Mouse (Mus musculus): ENCODE results near the gene Rbm4b. TPM values are rescaled to one million over a fixed set of nuclear protein-coding genes. Genes with fewer than 3 reads are reported as not detected.
"Not testable (repeated sequence)": the region's sequence is repeated elsewhere in the genome, so short reads cannot be mapped to it uniquely, and the experiment has no call there.

Gene Rbm4b
- total RNA-seq, 4 experiments from 2014 or later = 15.0 to 17.9 (median 16.4) TPM

DNA sequence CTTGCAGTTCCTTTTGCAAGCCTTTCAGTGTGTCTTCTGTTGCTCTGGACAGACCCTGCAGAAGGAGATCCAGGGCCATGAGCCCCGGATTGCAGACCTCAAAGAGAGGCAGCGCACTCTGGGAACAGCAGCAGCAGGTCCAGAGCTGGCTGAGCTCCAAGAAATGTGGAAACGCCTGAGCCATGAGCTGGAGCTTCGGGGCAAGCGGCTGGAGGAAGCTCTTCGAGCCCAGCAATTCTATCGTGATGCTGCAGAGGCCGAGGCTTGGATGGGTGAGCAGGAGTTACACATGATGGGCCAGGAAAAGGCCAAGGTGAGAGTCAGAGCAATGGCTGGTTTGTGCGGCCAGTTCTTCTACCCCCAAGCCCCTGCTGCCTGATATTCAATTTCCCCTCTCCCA is 11.2 kb upstream of the Rbm4b start:
- no peak for DNase-seq (ENCODE audit: low spot score in 2 of 2)

DNA sequence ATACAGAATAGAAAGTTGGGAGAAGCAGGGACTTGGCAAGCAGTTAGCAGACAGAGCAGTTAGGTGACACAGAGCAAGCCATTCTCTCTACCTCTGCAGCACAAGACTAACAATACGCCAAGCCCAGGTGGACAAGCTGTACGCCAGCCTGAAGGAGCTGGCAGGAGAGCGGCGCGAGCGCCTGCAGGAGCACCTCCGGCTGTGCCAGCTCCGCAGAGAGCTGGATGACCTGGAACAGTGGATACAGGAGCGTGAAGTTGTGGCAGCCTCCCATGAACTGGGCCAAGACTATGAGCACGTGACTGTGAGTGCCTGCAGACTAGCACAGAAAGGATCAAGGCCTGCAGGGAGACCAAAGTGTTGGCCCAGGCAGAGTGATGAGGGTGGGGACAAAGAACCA is 10.6 kb upstream of the Rbm4b start:
- DNase-seq (ENCODE audit: low spot score in 2 of 2) = no peak

DNA sequence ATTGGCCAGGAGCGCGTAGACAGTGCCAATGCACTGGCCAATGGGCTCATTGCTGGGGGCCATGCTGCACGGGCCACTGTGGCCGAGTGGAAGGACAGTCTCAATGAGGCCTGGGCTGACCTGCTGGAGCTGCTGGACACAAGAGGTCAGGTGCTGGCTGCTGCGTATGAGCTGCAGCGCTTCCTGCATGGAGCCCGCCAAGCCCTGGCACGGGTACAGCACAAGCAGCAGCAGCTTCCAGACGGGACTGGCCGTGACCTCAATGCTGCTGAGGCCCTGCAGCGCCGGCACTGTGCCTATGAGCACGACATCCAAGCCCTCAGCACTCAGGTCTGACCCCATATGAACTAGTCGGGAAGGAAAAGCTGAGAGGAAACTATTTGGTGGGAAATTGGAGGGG is 9.7 kb upstream of the Rbm4b start:
- no peak for DNase-seq (ENCODE audit: low spot score in 2 of 2)

DNA sequence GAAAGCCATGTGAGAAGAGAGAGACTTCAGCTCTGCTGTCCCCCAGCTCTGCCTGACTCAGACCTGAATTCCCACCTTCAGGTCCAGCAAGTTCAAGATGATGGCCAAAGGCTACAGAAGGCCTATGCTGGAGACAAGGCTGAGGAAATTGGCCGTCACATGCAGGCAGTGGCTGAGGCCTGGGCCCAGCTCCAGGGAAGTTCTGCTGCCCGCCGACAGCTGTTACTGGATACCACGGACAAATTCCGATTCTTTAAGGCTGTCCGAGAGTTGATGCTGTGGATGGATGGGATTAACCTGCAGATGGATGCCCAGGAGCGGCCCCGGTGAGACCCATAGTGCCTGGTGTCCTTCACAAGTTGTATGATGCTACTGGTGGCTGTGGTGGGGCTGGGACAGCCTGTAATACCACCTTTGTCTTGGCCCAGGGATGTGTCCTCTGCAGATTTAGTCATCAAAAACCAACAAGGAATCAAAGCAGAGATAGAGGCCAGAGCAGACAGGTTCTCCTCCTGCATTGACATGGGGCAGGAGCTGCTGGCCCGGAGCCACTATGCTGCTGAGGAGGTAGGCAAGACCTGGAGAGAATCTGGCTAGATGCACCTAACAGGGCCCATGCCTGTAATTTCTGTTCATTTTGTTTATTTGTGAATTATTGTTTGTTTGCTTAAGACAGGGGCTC is 8.5 kb upstream of the Rbm4b start:
- no peak for DNase-seq (ENCODE audit: low spot score in 2 of 2)

DNA sequence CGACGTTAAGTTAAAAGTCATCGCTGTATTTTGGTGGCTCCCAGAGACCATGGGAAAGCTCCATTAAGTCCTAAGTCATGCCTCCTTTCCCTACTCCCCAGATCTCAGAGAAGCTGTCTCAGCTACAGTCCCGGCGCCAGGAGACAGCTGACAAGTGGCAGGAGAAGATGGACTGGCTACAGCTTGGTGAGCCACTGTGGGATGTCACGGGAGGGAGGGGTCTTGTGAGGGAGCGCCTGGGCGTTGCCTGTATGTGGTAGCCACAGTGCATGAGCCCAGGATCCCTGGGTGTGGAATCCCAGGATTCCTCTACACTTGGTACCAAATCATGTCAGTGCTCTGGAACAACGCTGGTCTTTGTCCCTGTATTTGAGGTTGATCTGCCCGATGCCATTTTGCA is 7.8 kb upstream of the Rbm4b start:
- no peak for DNase-seq (ENCODE audit: low spot score in 2 of 2)

DNA sequence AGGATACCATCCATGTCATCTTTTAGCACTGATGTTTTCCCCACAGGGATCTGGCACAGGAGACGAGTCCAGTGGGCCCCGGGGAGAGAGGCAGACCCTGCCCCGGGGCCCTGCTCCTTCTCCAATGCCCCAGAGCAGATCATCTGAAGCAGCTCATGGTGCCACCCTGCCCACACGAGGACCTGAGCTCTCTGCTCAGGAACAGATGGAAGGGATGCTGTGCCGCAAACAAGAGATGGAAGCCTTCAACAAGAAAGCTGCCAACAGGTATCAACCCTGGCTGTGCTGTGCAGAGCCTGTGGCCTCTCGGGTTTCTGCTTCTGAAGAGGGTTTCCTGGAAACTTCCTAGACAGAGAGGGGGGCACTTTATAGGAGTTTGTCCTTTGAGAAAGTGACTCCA is 6.3 kb upstream of the Rbm4b start:
- no peak for DNase-seq (ENCODE audit: low spot score in 2 of 2)

DNA sequence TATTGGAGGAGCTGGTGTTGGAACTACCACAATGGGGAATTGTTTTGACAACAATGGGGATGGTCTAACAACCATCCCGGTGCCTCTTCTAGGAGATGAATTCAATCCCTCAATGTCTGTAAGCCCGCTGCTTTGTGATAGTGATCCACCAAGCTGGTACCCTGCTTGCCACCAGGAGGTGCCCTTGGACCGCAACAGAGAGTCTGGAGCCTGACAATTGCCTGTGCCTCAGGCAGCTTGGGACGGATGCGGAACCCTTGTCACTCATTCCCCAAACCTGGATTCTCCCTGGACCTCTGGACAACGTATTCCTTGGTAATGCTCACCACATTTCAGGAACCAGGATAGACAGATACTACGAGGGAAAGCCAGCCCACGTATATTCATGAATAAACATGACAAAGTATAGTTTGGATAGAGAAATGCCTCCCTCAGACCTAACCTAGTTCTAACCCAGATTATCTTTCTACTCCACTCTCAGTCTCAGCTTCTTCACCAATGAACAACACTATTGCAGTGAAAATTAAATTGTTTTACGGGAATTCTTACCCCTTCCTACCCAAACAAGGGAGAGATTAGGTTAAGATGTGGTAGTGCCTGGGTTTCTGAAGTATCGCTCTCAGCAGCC is 618 bp upstream of the Rbm4b start:
- peak; percentile 80 to 84 for DNase-seq (ENCODE audit: low spot score in 2 of 2)

DNA sequence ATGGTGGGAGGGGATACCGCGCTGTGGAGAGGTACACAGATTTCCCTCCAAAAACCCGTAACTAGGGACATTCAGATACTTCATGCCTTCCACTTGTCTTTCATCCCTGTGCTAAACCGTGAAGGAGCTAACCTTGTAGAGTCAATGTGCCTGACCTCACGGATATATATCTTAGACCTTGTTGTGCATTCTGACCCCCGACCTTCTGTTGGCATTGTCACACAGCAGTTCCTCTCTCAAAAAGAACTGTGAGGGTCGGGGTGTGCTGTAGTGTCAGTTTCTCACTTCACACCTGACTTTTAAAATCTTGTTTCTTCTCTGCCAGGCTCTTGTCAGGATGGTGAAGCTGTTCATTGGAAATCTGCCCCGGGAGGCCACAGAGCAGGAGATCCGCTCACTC is 624 bp downstream of the Rbm4b start:
- DNase-seq (ENCODE audit: low spot score in 2 of 2) = no peak

DNA sequence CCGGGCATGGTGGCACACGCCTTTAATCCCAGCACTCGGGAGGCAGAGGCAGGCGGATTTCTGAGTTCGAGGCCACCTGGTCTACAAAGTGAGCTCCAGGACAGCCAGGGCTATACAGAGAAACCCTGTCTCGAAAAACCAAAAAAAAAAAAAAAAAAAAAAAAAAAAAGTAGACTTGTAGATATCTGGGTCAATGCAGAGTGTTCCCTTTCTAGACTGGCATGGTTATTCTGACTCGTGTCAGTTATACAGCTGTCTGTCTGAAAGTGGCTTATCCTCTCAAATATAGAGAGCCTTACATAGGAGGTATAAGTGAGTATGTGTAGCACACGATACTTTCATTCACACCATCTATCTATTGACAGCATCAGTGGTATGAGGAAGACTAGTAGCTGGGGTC is 4.2 kb downstream of the Rbm4b start:
- not testable (repeated sequence) for DNase-seq (ENCODE audit: low spot score in 2 of 2)

DNA sequence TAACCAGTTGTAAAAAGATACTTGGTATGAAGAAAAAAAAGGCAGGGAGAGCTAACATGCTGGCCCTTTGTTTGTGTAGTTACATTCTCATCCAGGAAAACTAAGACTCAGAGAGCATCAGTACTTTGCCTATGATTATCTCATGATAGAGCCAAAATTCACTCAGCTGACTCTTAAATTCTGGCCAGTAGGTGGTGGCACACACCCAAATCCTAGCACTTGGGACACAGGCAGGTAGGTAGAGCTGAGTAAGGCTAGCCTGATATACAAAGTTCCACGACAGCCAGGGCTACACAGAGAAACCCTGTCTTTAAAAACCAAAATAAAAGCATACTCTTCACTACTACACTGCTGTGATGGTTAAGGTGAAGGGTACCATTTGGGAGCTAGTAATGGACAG is 6.6 kb downstream of the Rbm4b start:
- no peak for DNase-seq (ENCODE audit: low spot score in 2 of 2)

DNA sequence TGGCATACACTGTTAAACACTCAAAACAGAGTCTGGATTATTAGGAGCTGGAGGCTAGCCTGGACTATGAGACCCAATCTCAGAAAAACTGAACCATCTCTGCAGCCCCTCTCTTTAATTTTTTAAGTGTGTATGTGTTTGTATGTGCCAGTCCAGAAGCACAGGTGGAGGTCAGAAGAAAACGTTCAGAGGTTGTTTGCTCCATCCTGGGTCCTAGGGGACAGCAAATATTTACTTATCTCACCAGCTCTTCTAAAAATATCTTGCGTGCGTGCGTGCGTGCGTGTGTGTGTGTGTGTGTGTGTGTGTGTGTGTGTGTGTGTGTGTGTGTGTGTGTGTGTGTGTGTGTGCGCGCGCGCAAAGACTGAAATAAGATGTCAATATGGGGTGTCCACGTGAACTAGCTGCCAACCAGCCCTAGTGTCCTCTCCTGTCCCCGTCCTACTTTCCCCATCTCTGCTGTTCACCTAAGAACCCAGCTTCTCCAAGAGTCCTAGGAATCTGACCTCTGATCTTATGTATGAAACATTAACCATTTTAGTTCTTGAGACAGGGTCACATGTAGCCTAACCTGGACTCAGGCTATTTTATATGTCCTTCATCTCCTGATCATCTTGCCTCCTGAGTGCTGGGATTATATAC is 11.3 kb downstream of the Rbm4b start:
- DNase-seq (ENCODE audit: low spot score in 2 of 2) = no peak

DNA sequence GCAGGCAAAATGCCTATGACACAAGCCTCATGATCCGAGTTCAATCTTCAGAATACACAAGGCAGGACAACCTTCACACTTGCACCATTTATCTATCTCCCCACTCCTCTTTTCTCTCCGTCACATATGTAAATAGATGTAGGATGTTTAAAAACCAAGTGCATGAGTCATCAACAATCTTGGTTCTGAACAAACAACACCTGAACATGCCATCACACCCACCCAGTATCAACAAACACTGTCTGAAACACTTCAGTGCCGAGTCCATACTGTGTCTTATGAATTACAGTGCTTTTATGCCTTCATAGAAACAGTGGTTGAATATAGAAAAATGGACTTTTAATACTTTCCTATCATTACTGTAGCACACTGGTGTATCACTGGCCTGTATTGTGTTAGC is 16.5 kb downstream of the Rbm4b start:
- DNase-seq (ENCODE audit: low spot score in 2 of 2) = no peak

DNA sequence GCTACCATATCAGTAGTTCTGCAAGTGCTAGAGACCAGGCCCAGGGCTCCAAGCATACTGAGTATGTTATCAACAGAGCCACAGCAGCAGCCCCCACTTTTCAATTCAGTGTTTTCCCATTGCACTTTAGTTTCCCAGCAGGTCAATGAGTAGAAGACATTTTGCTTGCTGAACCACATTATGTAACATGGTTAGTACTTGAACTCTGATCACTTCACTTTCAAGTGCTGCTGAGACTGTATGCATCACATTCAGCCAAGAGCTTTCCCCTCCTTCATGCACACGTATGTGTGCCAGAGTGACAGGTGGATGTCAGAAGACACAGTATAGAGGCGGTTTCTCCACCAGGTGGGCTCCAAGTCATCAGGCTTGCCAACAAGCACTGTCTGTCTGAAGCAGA is 26.6 kb downstream of the Rbm4b start:
- DNase-seq (ENCODE audit: low spot score in 2 of 2) = no peak

DNA sequence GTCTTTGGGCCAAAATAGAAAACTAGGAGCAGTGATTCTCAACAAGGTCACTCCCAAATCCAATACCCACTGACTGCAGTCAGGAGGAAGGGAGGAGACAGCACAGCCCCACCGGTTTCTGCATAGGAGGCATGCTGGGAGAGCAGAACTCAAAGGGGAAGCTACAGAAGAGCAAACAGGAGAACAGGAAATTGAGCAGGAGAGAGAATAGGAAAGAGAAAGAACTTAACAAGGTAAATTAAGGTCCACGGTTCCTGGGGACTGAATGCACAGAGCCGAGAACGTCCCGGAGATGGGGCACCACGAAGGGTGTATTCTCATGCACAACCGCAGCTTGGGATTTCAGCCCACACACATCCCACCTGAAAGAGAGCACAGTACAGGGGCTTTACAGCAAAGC is 28.9 kb downstream of the Rbm4b start:
- DNase-seq (ENCODE audit: low spot score in 2 of 2) = no peak

DNA sequence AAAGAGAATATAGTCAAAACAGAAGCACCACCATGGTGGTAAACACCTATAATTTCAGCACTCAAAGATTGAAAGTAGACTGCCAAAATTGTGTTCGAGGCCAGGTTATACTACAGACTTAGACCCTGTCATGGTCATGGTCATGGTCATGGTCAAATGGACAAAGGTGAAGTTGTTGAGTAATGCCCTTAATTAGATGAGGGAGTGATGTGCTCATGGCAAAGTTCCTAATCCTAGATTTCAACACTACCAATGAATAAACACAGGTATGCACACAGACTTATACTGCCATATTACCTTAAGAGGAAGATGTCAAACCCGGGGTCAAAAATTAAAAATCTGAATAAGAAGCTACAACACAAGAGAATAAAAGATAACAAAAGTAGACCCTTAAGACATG is 30.0 kb downstream of the Rbm4b start:
- no peak for DNase-seq (ENCODE audit: low spot score in 2 of 2)

DNA sequence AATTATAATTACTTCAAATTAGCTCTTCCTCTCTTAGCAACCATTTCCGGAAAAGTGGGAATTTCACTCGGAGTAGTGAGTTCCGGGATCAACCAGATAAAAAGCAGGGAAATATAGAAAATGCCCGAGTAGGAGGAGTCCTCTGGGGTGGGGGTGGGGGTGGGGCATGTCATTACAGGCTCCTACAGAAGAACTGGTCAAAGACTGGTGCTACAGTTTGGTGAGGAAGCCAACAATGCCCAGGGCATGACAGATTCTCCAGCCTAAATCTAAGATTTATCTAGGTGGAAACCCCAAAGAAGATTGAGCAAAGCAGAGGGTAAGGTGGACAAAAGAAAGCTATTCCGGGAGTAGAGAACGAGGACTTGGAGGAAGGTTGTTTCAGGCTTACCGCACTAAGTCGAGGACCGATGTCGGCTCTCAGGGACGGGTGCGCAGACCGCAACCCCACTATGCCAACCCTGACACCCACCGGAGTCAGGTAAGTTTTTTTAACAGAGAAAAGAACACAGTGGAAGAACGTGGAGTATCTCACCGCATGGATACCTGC is 37.1 kb downstream of the Rbm4b start:
- DNase-seq (ENCODE audit: low spot score in 2 of 2) = no peak

DNA sequence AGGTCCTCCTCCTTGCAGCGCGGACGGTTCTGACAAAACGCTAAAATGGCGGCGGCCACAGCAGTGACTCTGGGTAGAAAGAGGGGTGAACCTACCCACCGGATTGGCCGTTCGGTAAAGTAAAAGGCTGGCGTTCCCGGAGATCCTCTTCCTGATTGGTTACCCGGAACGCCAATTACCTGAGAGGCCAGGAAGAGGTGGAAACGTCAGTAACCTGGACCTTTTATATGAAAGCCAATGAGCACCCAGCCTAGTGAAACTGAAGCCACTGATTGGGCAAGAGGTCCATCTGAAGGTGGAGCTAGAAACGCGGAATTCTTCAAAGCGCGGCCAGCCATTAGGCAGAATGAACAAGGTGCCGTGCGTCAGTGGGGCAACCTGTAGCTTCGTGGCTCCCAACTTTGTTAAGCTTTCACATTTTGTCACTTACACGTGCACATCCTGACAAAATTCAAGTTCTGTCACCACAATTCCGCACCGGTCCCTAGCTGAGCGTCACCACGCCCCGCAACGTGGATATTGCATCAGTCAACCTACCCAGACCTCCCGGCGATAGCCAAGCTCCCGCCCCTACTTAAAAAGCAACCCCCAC is 37.6 kb downstream of the Rbm4b start, which contains the start of gene Rbm4:
Gene Rbm4, minus strand, starts transcription at position 71 of the 592 bp plus-strand sequence.
- peak; percentile 93 to 98 for DNase-seq (ENCODE audit: low spot score in 2 of 2)

DNA sequence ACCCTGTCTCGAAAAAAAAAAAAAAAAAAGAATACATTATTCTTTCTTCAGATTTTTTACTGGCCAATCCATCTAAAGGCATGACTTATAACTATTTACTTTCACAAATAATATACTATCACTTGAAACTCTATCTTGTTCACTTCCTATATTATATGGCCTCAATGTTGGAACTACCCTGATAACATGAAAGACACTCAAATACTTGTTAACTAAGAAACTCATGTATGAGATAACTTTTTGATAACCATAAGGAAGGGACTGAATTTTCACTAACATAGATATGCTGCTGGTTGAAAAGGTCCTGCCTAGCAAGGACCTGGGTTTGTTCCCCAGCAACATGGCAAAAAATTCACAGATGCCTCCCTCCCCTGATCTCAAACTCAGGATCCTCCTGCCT is 39.6 kb downstream of the Rbm4b start:
- no peak for DNase-seq (ENCODE audit: low spot score in 2 of 2)

DNA sequence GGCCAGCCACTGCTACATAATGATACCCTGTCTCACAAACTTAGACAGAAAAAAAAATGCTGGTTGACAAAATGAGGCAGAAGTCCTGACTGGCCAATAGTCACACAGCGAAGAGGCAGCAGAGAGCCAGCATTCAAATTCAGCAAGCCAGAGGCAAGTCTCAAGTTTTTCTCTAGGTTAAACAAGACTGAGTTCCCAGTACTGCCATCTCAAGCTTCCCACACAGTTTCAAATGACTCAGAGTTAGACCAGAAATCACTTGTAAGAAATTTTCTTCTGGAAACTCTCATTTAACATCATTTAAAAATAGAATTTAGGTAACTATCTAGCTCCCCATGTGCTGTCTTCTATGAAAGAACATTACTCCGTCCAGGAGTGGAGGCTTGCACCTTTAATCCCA is 41.5 kb downstream of the Rbm4b start:
- DNase-seq (ENCODE audit: low spot score in 2 of 2) = no peak

DNA sequence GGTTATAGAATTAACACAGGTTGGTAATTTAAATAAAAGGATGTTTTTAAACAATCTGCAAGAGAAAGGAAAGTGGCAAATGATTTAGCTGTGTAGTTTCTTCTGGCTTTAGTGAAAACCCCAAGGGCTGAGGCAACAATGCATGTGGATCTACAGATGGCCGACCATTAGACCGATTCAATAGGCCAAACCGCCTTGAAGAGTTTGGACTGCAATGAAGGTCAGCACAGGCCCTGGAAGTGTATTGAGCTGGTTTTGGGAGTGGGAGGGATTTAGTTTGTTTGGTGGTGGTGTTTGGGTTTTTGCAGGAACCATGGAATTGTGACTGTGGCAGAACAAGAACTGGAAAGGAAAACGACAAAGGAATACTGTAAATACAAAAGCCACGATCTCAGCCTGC is 42.8 kb downstream of the Rbm4b start:
- DNase-seq (ENCODE audit: low spot score in 2 of 2) = no peak

DNA sequence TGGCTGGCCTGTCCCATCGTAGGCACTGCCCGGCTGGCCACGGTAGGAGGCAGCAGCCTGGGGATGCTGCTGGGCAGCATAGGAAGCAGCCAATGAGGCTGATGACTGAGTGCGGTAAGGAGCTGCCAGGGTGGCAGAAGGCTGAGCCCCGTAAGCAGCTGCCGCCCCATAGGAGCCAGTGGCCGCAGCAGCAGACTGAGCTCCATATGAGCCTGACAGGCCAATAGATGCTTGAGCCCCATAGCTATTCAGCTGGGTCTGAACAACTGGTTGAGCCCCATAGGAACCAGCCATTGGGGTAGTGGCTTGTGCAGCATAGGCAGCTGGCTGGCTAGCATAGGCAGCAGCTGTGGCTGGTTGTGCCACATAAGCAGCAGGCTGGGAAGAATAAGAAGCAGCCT is 46.4 kb downstream of the Rbm4b start:
- DNase-seq (ENCODE audit: low spot score in 2 of 2) = no peak

DNA sequence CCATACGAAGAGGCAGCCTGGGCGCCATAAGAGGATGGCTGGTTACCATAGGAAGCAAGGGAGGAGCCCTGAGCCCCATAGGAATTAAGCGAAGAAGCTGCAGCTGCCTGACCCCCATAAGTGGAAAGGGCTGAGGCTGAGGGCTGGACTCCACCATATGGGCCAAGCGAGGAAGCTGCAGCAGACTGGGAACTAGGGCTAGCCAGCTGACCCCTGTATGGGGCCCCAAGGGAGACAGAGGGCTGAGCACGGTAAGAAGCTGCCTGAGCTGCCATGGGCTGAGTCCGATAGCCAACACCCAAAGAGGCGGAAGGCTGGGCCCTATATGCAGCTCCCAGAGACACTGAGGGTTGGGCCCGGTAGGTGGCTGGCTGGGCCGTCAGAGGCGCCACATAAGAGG is 47.0 kb downstream of the Rbm4b start:
- DNase-seq (ENCODE audit: low spot score in 2 of 2) = no peak

All from left cerebral cortex, adult 8-10 months (tissue).